Mouse (Mus musculus) brain, embryonic 14.5 days (tissue): ENCODE data around the gene Hist1h4m.

Experiments used
- CTCF ChIP-seq: fragments of 200-500 bp; IDR thresholded peaks from 2 replicates; pipeline ENCODE4 v1.5.1; 2012; ENCODE audit warnings: inconsistent platforms, mild to moderate bottlenecking, moderate library complexity, borderline replicate concordance; ENCODE audit not compliant: insufficient read depth, insufficient read length; ENCODE audit errors: extremely low read depth
- POLR2A ChIP-seq: fragments of 200-500 bp; IDR thresholded peaks from 2 replicates; pipeline ENCODE4 v1.6.1; 2012; ENCODE audit warnings: mild to moderate bottlenecking, inconsistent platforms, borderline replicate concordance; ENCODE audit not compliant: poor library complexity, insufficient read depth, insufficient read length, severe bottlenecking; ENCODE audit errors: extremely low read depth

GRCm38 (mm10) chr13:21830344-21830743, 18.8 kb downstream of the Hist1h4m start:
- TF ChIP-seq POLR2A: no peak
- no peak for TF ChIP-seq CTCF
